Mouse (Mus musculus) heart, adult 2 months (tissue): ENCODE data around the gene Lrp10. TPM values are rescaled to one million over a fixed set of nuclear protein-coding genes. Genes with fewer than 3 reads are reported as not detected.

Experiments used
- DNase-seq, 2 experiments: peaks; one replicate each; pipeline ENCODE4 v3.0.0; 2021
- H3K27ac ChIP-seq: fragments of 200-600 bp; 2 replicates; pipeline ENCODE4 v1.8.1; 2022
- H3K27me3 ChIP-seq: fragments of 200-500 bp; 2 replicates; pipeline ENCODE4 v1.6.1; 2012; ENCODE audit warnings: mild to moderate bottlenecking, low read length, inconsistent platforms, mixed read lengths; ENCODE audit not compliant: control insufficient read depth, insufficient read depth
- H3K36me3 ChIP-seq: fragments of 200-500 bp; 2 replicates; pipeline ENCODE4 v1.6.1; 2012; ENCODE audit warnings: low read length, inconsistent platforms; ENCODE audit not compliant: control insufficient read depth, insufficient read depth
- H3K4me1 ChIP-seq: fragments of 200-500 bp; 2 replicates; pipeline ENCODE4 v1.6.1; 2011; ENCODE audit warnings: low read length; ENCODE audit not compliant: control insufficient read depth, insufficient read depth
- H3K4me3 ChIP-seq: fragments of 200-600 bp; 2 replicates; pipeline ENCODE4 v1.8.1; 2022
- H3K79me2 ChIP-seq: fragments of 200-500 bp; replicated peaks from 2 replicates; pipeline ENCODE4 v1.6.1; 2012; ENCODE audit warnings: mild to moderate bottlenecking, inconsistent platforms, low read length, moderate library complexity, mixed read lengths; ENCODE audit not compliant: control insufficient read depth, insufficient read depth
- H3K9ac ChIP-seq: fragments of 200-500 bp; 2 replicates; pipeline ENCODE4 v1.6.1; 2012; ENCODE audit warnings: low read depth, mild to moderate bottlenecking, control low read depth, inconsistent platforms, low read length, mixed read lengths
- CTCF ChIP-seq: fragments of 200-600 bp; IDR thresholded peaks from 2 replicates; pipeline ENCODE4 v1.8.1; 2022; ENCODE audit warnings: antibody characterized with exemption, mild to moderate bottlenecking, moderate library complexity
- EP300 ChIP-seq: fragments of 200-500 bp; IDR thresholded peaks from 2 replicates; pipeline ENCODE4 v1.6.1; 2011; ENCODE audit warnings: low read depth, low read length, control low read depth; ENCODE audit not compliant: insufficient read depth
- POLR2A ChIP-seq: fragments of 200-500 bp; IDR thresholded peaks from 2 replicates; pipeline ENCODE4 v1.6.1; 2011; ENCODE audit warnings: mild to moderate bottlenecking, low read depth, low read length, control low read depth; ENCODE audit not compliant: insufficient read depth
- WGBS: fragments of 180-500 bp; shearing (Covaris S2); methylation state at CpG from one replicate; pipeline ENCODE4 v1.1.7; 2018; 5-methylcytosine and 5-hydroxymethylcytosine counted together
- intact Hi-C: fragments of 180-260 bp; cut with DNase I; formaldehyde crosslinking; loops from one replicate; pipeline ENCODE4 v1.15.1; 2025
- polyA plus RNA-seq: library from polyadenylated mRNA; depleted of rRNA; stranded (reverse); fragments of >200 nt; gene quantifications from 2 replicates; pipeline ENCODE4 v1.2.3, GENCODE M21; 2012
- total RNA-seq, 2 experiments: library from RNA; stranded (reverse); gene quantifications; 2 replicates each; pipeline ENCODE4 v1.2.3; 2021

Lrp10 gene
- total and polyA plus RNA-seq, 3 experiments: 47.6 to 72.4 (median 60.6) TPM

- 4% methylated on average over 23 of the region's 23 CpGs for WGBS
- TF ChIP-seq CTCF (no peak), POLR2A (no peak), EP300 (no peak)
Measured at GRCm38 (mm10) chr14:54475941-54476844, 12.3 kb downstream of the Lrp10 start, which contains the start of gene Rem2. TSS of gene Rem2 (plus strand) at chr14:54476100.

GRCm38 (mm10) chr14:54477172-54477909 lies 13.4 kb downstream of the Lrp10 start:
- H3K4me1 ChIP-seq: peaks cover 2% of the 10 kb centered on the region; the same call in 1 of the 2 replicates
- TF ChIP-seq EP300 (no peak), CTCF (no peak), POLR2A (no peak)
- WGBS: 87% methylated on average over 15 of the region's 15 CpGs
- no peak for DNase-seq
- no peak overlapping the region for H3K4me3 ChIP-seq
- intact Hi-C loops: no loop called here
- peaks cover 4% of the 10 kb centered on the region for H3K27me3 ChIP-seq
- no peaks in the 10 kb centered on the region for H3K36me3 ChIP-seq
- H3K27ac ChIP-seq: no peak overlapping the region
- H3K79me2 ChIP-seq: no peaks in the 10 kb centered on the region
- no peak overlapping the region for H3K9ac ChIP-seq

More at GRCm38 (mm10) chr14:54475941-54476844, 12.3 kb downstream of the Lrp10 start, which contains the start of gene Rem2:
- no peaks in the 10 kb centered on the region for H3K79me2 ChIP-seq
- no peaks in the 10 kb centered on the region for H3K36me3 ChIP-seq
- peaks cover 2% of the 10 kb centered on the region; the same call in 1 of the 2 replicates for H3K4me1 ChIP-seq
- DNase-seq: no peak
- intact Hi-C loops: no loop called here
- 0 out of 2 replicates have a peak within 1 kb of the TSS, but pooled peaks have one; percentile 14 for H3K9ac ChIP-seq
- H3K27me3 ChIP-seq: peaks cover 4% of the 10 kb centered on the region
- H3K4me3 ChIP-seq: no peak within 1 kb of the TSS
- H3K27ac ChIP-seq: no peak within 1 kb of the TSS

DNA sequence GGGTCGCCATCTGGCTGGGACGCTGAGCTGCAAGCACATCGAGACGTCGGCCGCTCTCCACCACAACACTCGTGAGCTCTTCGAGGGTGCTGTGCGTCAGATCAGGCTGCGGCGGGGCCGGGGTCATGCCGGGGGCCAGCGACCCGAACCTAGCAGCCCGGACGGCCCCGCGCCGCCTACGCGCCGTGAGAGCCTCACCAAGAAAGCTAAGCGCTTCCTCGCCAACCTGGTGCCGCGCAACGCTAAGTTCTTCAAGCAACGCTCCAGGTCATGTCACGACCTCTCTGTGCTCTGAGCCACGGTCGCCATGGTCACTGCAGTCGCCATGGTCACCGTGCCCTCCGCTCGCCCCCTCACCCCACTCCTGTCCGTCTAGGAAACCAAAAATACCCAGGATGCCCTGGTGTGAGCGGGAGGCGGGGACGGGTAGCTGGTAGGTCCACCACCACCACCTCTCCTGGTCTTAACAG lies 15.5 kb downstream of the Lrp10 start:
- intact Hi-C loops: no loop called here
- no peak for DNase-seq
- Histone ChIP-seq H3K79me2 (no peaks in the 10 kb centered on the region), H3K36me3 (no peaks in the 10 kb centered on the region), H3K9ac (no peak overlapping the region), H3K4me1 (peaks cover 2% of the 10 kb centered on the region; the same call in 1 of the 2 replicates), H3K27ac (no peak overlapping the region), H3K4me3 (peak overlapping the region; percentile 37), H3K27me3 (peaks cover 4% of the 10 kb centered on the region)
- no peak for TF ChIP-seq EP300
- TF ChIP-seq POLR2A: no peak
- TF ChIP-seq CTCF: no peak
- WGBS: 3% methylated on average over 40 of the region's 40 CpGs

DNA sequence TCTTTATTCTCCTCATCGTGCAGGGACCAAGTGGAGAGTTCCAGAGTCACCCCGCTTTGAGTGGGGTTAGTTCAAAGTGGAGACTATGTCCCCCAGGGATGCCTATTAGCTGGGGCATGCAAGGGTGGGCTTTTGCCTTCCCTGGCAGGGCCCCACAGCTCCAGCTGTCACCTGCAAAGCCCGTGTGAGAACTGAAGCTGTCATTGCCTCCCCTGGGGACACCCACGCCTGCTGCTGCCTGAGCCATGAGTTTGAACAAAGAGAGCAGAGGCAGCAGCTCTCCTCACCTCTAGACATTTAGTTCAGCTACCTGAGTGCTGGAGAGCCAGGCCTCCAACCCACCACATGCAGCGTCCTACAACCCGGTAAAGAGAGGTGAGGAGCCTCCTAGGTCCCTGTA lies 16.7 kb downstream of the Lrp10 start:
- no peak overlapping the region for H3K4me3 ChIP-seq
- no peak overlapping the region for H3K27ac ChIP-seq
- no peak overlapping the region for H3K9ac ChIP-seq
- 84% methylated on average over 6 of the region's 6 CpGs for WGBS
- H3K27me3 ChIP-seq: peaks cover 4% of the 10 kb centered on the region
- no peaks in the 10 kb centered on the region for H3K79me2 ChIP-seq
- TF ChIP-seq POLR2A (no peak), EP300 (no peak), CTCF (no peak)
- H3K4me1 ChIP-seq: peaks cover 2% of the 10 kb centered on the region; the same call in 1 of the 2 replicates
- DNase-seq: no peak
- intact Hi-C loops: no loop called here
- no peaks in the 10 kb centered on the region for H3K36me3 ChIP-seq

GRCm38 (mm10) chr14:54481402-54481801 lies 17.5 kb downstream of the Lrp10 start:
- H3K4me3 ChIP-seq: no peak overlapping the region
- H3K9ac ChIP-seq: no peak overlapping the region
- H3K4me1 ChIP-seq: no peaks in the 10 kb centered on the region
- no peak for DNase-seq
- H3K27ac ChIP-seq: no peak overlapping the region
- TF ChIP-seq EP300 (no peak), CTCF (no peak), POLR2A (no peak)
- H3K36me3 ChIP-seq: no peaks in the 10 kb centered on the region
- H3K27me3 ChIP-seq: peaks cover 1% of the 10 kb centered on the region; the same call in 1 of the 2 replicates
- WGBS: 56% methylated on average over 8 of the region's 8 CpGs
- intact Hi-C loops: no loop called here
- no peaks in the 10 kb centered on the region for H3K79me2 ChIP-seq
